Mouse (Mus musculus): ENCODE measurements at regions not wholly inside any gene's neighbourhood (a gene's known extent, or its start where the extent isn't known, plus 50 kb on each side); places are given as distances from the start of the nearest gene placed in this dataset.

- no peak overlapping the region for H3K9ac ChIP-seq (ENCODE audit: low read depth, low read length)
- H3K4me2 ChIP-seq (replicated peaks; ENCODE audit: low read depth, low read length): no peak overlapping the region
- no peaks in the 10 kb centered on the region for H3K9me3 ChIP-seq (ENCODE audit: control insufficient read depth, low read length)
- H3K4me3 ChIP-seq (ENCODE audit: low read depth, low read length): no peak overlapping the region
- H3K36me3 ChIP-seq (ENCODE audit: control insufficient read depth, insufficient read depth, low read length): no peaks in the 10 kb centered on the region
- no peak for ATAC-seq (ENCODE audit: low FRiP score)
- 77% methylated on average over 3 of the region's 3 CpGs for WGBS
- no peak for DNase-seq (ENCODE audit: low spot score)
- H3K27ac ChIP-seq (ENCODE audit: low read depth, low read length): no peak overlapping the region
- no peaks in the 10 kb centered on the region for H3K27me3 ChIP-seq (ENCODE audit: control insufficient read depth, insufficient read depth, low read length)
- H3K4me1 ChIP-seq (replicated peaks; ENCODE audit: control insufficient read depth, insufficient read depth, low read length): no peaks in the 10 kb centered on the region
Measured at GRCm38 (mm10) chr8:8142461-8142860, 518.6 kb downstream of the Efnb2 start.

- WGBS: 94% methylated on average over 3 of the region's 3 CpGs
- no peak overlapping the region for H3K9ac ChIP-seq (ENCODE audit: low read depth, low read length)
- H3K4me1 ChIP-seq (replicated peaks; ENCODE audit: control insufficient read depth, insufficient read depth, low read length): no peaks in the 10 kb centered on the region
- no peaks in the 10 kb centered on the region for H3K9me3 ChIP-seq (ENCODE audit: control insufficient read depth, low read length)
- DNase-seq (ENCODE audit: low spot score) (no peak), ATAC-seq (ENCODE audit: low FRiP score) (no peak)
- H3K4me2 ChIP-seq (replicated peaks; ENCODE audit: low read depth, low read length): no peak overlapping the region
- no peak overlapping the region for H3K27ac ChIP-seq (ENCODE audit: low read depth, low read length)
- H3K4me3 ChIP-seq (ENCODE audit: low read depth, low read length): no peak overlapping the region
- no peaks in the 10 kb centered on the region for H3K27me3 ChIP-seq (ENCODE audit: control insufficient read depth, insufficient read depth, low read length)
- no peaks in the 10 kb centered on the region for H3K36me3 ChIP-seq (ENCODE audit: control insufficient read depth, insufficient read depth, low read length)
Measured at GRCm38 (mm10) chr8:8139720-8140119, 521.3 kb downstream of the Efnb2 start.

- Histone ChIP-seq H3K4me3 (ENCODE audit: low read depth, low read length) (no peak overlapping the region), H3K27ac (ENCODE audit: low read depth, low read length) (no peak overlapping the region), H3K4me2 (replicated peaks; ENCODE audit: low read depth, low read length) (no peak overlapping the region), H3K9ac (ENCODE audit: low read depth, low read length) (no peak overlapping the region), H3K36me3 (ENCODE audit: control insufficient read depth, insufficient read depth, low read length) (no peaks in the 10 kb centered on the region), H3K4me1 (replicated peaks; ENCODE audit: control insufficient read depth, insufficient read depth, low read length) (0 out of 2 replicates have a peak, but pooled peaks cover 4% of the 10 kb centered on the region), H3K9me3 (ENCODE audit: control insufficient read depth, low read length) (no peaks in the 10 kb centered on the region), H3K27me3 (ENCODE audit: control insufficient read depth, insufficient read depth, low read length) (no peaks in the 10 kb centered on the region)
- WGBS: 24% methylated on average over 10 of the region's 10 CpGs
- peak; percentile 18 for DNase-seq (ENCODE audit: low spot score)
- no peak; the same call in 1 of the 2 replicates for ATAC-seq (ENCODE audit: low FRiP score)
Measured at GRCm38 (mm10) chr8:8133001-8133785, 527.8 kb downstream of the Efnb2 start.

- no peak overlapping the region for H3K4me3 ChIP-seq (ENCODE audit: low read depth, low read length)
- H3K27me3 ChIP-seq (ENCODE audit: control insufficient read depth, insufficient read depth, low read length): no peaks in the 10 kb centered on the region
- no peak overlapping the region for H3K9ac ChIP-seq (ENCODE audit: low read depth, low read length)
- no peak overlapping the region for H3K4me2 ChIP-seq (replicated peaks; ENCODE audit: low read depth, low read length)
- 5% methylated on average over 3 of the region's 3 CpGs for WGBS
- 0 out of 2 replicates have a peak, but pooled peaks cover 4% of the 10 kb centered on the region for H3K4me1 ChIP-seq (replicated peaks; ENCODE audit: control insufficient read depth, insufficient read depth, low read length)
- peak; percentile 39 for DNase-seq (ENCODE audit: low spot score)
- no peaks in the 10 kb centered on the region for H3K9me3 ChIP-seq (ENCODE audit: control insufficient read depth, low read length)
- ATAC-seq (ENCODE audit: low FRiP score): peak; percentile 72
- H3K27ac ChIP-seq (ENCODE audit: low read depth, low read length): no peak overlapping the region
- H3K36me3 ChIP-seq (ENCODE audit: control insufficient read depth, insufficient read depth, low read length): no peaks in the 10 kb centered on the region
Measured at GRCm38 (mm10) chr8:8131961-8132376, 529.1 kb downstream of the Efnb2 start.

GRCm38 (mm10) chr8:8130806-8131205 lies 530.2 kb downstream of the Efnb2 start:
- H3K4me3 ChIP-seq (ENCODE audit: low read depth, low read length): no peak overlapping the region
- ATAC-seq (ENCODE audit: low FRiP score) (no peak), DNase-seq (ENCODE audit: low spot score) (no peak)
- 0 out of 2 replicates have a peak, but pooled peaks cover 4% of the 10 kb centered on the region for H3K4me1 ChIP-seq (replicated peaks; ENCODE audit: control insufficient read depth, insufficient read depth, low read length)
- H3K9ac ChIP-seq (ENCODE audit: low read depth, low read length): no peak overlapping the region
- no peaks in the 10 kb centered on the region for H3K9me3 ChIP-seq (ENCODE audit: control insufficient read depth, low read length)
- whole genome bisulfite sequencing: 30% methylated on average over 2 of the region's 2 CpGs
- no peaks in the 10 kb centered on the region for H3K27me3 ChIP-seq (ENCODE audit: control insufficient read depth, insufficient read depth, low read length)
- no peak overlapping the region for H3K27ac ChIP-seq (ENCODE audit: low read depth, low read length)
- H3K4me2 ChIP-seq (replicated peaks; ENCODE audit: low read depth, low read length): no peak overlapping the region
- H3K36me3 ChIP-seq (ENCODE audit: control insufficient read depth, insufficient read depth, low read length): no peaks in the 10 kb centered on the region

- no peaks in the 10 kb centered on the region for H3K36me3 ChIP-seq (ENCODE audit: control insufficient read depth, insufficient read depth, low read length)
- H3K27ac ChIP-seq (ENCODE audit: low read depth, low read length): no peak overlapping the region
- no peak for ATAC-seq (ENCODE audit: low FRiP score)
- DNase-seq (ENCODE audit: low spot score): no peak
- H3K27me3 ChIP-seq (ENCODE audit: control insufficient read depth, insufficient read depth, low read length): no peaks in the 10 kb centered on the region
- H3K9ac ChIP-seq (ENCODE audit: low read depth, low read length): no peak overlapping the region
- 80% methylated on average over 6 of the region's 6 CpGs for WGBS
- H3K4me1 ChIP-seq (replicated peaks; ENCODE audit: control insufficient read depth, insufficient read depth, low read length): no peaks in the 10 kb centered on the region
- no peaks in the 10 kb centered on the region for H3K9me3 ChIP-seq (ENCODE audit: control insufficient read depth, low read length)
- H3K4me3 ChIP-seq (ENCODE audit: low read depth, low read length): no peak overlapping the region
- no peak overlapping the region for H3K4me2 ChIP-seq (replicated peaks; ENCODE audit: low read depth, low read length)
Measured at GRCm38 (mm10) chr8:8115595-8116429, 545.2 kb downstream of the Efnb2 start.

- Histone ChIP-seq H3K9me3 (ENCODE audit: control insufficient read depth, low read length) (no peaks in the 10 kb centered on the region), H3K4me3 (ENCODE audit: low read depth, low read length) (no peak overlapping the region), H3K9ac (ENCODE audit: low read depth, low read length) (no peak overlapping the region), H3K27ac (ENCODE audit: low read depth, low read length) (no peak overlapping the region), H3K27me3 (ENCODE audit: control insufficient read depth, insufficient read depth, low read length) (no peaks in the 10 kb centered on the region), H3K36me3 (ENCODE audit: control insufficient read depth, insufficient read depth, low read length) (no peaks in the 10 kb centered on the region), H3K4me2 (replicated peaks; ENCODE audit: low read depth, low read length) (no peak overlapping the region), H3K4me1 (replicated peaks; ENCODE audit: control insufficient read depth, insufficient read depth, low read length) (no peaks in the 10 kb centered on the region)
- DNase-seq (ENCODE audit: low spot score) (no peak), ATAC-seq (ENCODE audit: low FRiP score) (no peak)
- 90% methylated on average over 3 of the region's 3 CpGs for WGBS
Measured at GRCm38 (mm10) chr8:8114604-8115003, 546.4 kb downstream of the Efnb2 start.

- no peaks in the 10 kb centered on the region for H3K9me3 ChIP-seq (ENCODE audit: control insufficient read depth, low read length)
- no peak overlapping the region for H3K9ac ChIP-seq (ENCODE audit: low read depth, low read length)
- DNase-seq (ENCODE audit: low spot score): no peak
- no peak for ATAC-seq (ENCODE audit: low FRiP score)
- 80% methylated on average over 2 of the region's 2 CpGs for WGBS
- no peaks in the 10 kb centered on the region for H3K4me1 ChIP-seq (replicated peaks; ENCODE audit: control insufficient read depth, insufficient read depth, low read length)
- H3K27me3 ChIP-seq (ENCODE audit: control insufficient read depth, insufficient read depth, low read length): no peaks in the 10 kb centered on the region
- no peak overlapping the region for H3K27ac ChIP-seq (ENCODE audit: low read depth, low read length)
- H3K4me2 ChIP-seq (replicated peaks; ENCODE audit: low read depth, low read length): no peak overlapping the region
- no peak overlapping the region for H3K4me3 ChIP-seq (ENCODE audit: low read depth, low read length)
- H3K36me3 ChIP-seq (ENCODE audit: control insufficient read depth, insufficient read depth, low read length): no peaks in the 10 kb centered on the region
Measured at GRCm38 (mm10) chr8:8109785-8110350, 551.2 kb downstream of the Efnb2 start.

All from hindbrain, embryonic 11.5 days (tissue).